Mouse (Mus musculus): ENCODE measurements around the gene Apba2. TPM values are rescaled to one million over a fixed set of nuclear protein-coding genes. Genes with fewer than 3 reads are reported as not detected.

Gene Apba2
- total RNA-seq, 1 experiment from 2014 or later, result 1.1 TPM

GRCm38 (mm10) chr7:64728181-64728591 is 226.7 kb downstream of the Apba2 start:
- DNase-seq, result no peak

GRCm38 (mm10) chr7:64728816-64729215 is 227.3 kb downstream of the Apba2 start:
- DNase-seq, result no peak

- peak; percentile 57 for DNase-seq
These were observed 228.3 kb downstream of the Apba2 start for GRCm38 (mm10) chr7:64729785-64730184.

- DNase-seq, result no peak
These were observed 237.6 kb downstream of the Apba2 start for GRCm38 (mm10) chr7:64739131-64739530.

GRCm38 (mm10) chr7:64741333-64742307 is 240.1 kb downstream of the Apba2 start:
- DNase-seq, result peak; percentile 78

GRCm38 (mm10) chr7:64743610-64744009 is 242.1 kb downstream of the Apba2 start:
- no peak for DNase-seq

- DNase-seq, result peak; percentile 74
These were observed 250.0 kb downstream of the Apba2 start for GRCm38 (mm10) chr7:64751465-64751864.

- no peak for DNase-seq
These were observed 250.6 kb downstream of the Apba2 start for GRCm38 (mm10) chr7:64752133-64752532.

- DNase-seq, result peak; percentile 43
These were observed 252.2 kb downstream of the Apba2 start for GRCm38 (mm10) chr7:64753678-64754077.

- DNase-seq, result peak; percentile 60
These were observed 252.7 kb downstream of the Apba2 start for GRCm38 (mm10) chr7:64754161-64754560.

- DNase-seq, result no peak
These were observed 253.6 kb downstream of the Apba2 start for GRCm38 (mm10) chr7:64755141-64755540.

GRCm38 (mm10) chr7:64765595-64765994 is 264.1 kb downstream of the Apba2 start:
- DNase-seq, result no peak

GRCm38 (mm10) chr7:64769768-64770167 is 268.3 kb downstream of the Apba2 start:
- DNase-seq, result no peak

- DNase-seq, result peak; percentile 43
These were observed 269.4 kb downstream of the Apba2 start for GRCm38 (mm10) chr7:64770779-64771390.

- no peak for DNase-seq
These were observed 272.0 kb downstream of the Apba2 start for GRCm38 (mm10) chr7:64773465-64773864.

GRCm38 (mm10) chr7:64776708-64777489 is 275.4 kb downstream of the Apba2 start:
- DNase-seq, result no peak

GRCm38 (mm10) chr7:64779501-64779900 is 278.0 kb downstream of the Apba2 start:
- DNase-seq, result peak; percentile 42

GRCm38 (mm10) chr7:64785040-64785439 is 283.5 kb downstream of the Apba2 start:
- DNase-seq, result no peak

- DNase-seq, result no peak
These were observed 289.6 kb downstream of the Apba2 start for GRCm38 (mm10) chr7:64791145-64791544.

GRCm38 (mm10) chr7:64792031-64792430 is 290.5 kb downstream of the Apba2 start:
- DNase-seq, result peak; percentile 89

- DNase-seq, result no peak
These were observed 294.0 kb downstream of the Apba2 start for GRCm38 (mm10) chr7:64795554-64795953.

Data from adrenal gland, postnatal 14 days (tissue).